Mouse (Mus musculus): Measurements from ENCODE around the gene Cep170.

- TF ChIP-seq CTCF (IDR thresholded peaks at IDR 0.05; ENCODE audit: control insufficient read depth, insufficient read depth, low read length) (no peak), POLR2A (IDR thresholded peaks at IDR 0.05; ENCODE audit: borderline replicate concordance, control insufficient read depth, low read depth, low read length) (no peak)
Observed at GRCm38 (mm10) chr1:176810161-176810560, 3.7 kb downstream of the Cep170 start.

Measured in bone marrow, adult 2 months (tissue).